Mouse (Mus musculus) kidney, embryonic 15.5 days (tissue): ENCODE measurements at regions not wholly inside any gene's neighbourhood (a gene's known extent, or its start where the extent isn't known, plus 50 kb on each side); places are given as distances from the start of the nearest gene placed in this dataset.

ENCODE experiments used
- ATAC-seq: fragments of 200-750 bp; cut with Nextera tagmentation; replicated peaks from 2 replicates; pipeline ENCODE4 v1.8.0; 2017; ENCODE audit warnings: moderate TSS enrichment; ENCODE audit not compliant: low FRiP score
- H3K27ac ChIP-seq: fragments of 300-500 bp; sonication (generic); 2 replicates; pipeline ENCODE4 v1.5.1; 2015; ENCODE audit warnings: mild to moderate bottlenecking, inconsistent platforms
- H3K27me3 ChIP-seq: fragments of 300-500 bp; sonication (generic); 2 replicates; pipeline ENCODE4 v1.6.1; 2015; ENCODE audit warnings: inconsistent platforms
- H3K36me3 ChIP-seq: fragments of 300-500 bp; sonication (generic); 2 replicates; pipeline ENCODE4 v1.6.1; 2015; ENCODE audit warnings: inconsistent platforms
- H3K4me1 ChIP-seq: fragments of 300-500 bp; sonication (generic); 2 replicates; pipeline ENCODE4 v1.6.1; 2015; ENCODE audit warnings: inconsistent platforms
- H3K4me2 ChIP-seq: fragments of 300-500 bp; sonication (generic); 2 replicates; pipeline ENCODE4 v1.6.1; 2015; ENCODE audit warnings: moderate library complexity, mild to moderate bottlenecking, inconsistent platforms
- H3K4me3 ChIP-seq: fragments of 300-500 bp; sonication (generic); replicated peaks from 2 replicates; pipeline ENCODE4 v1.5.1; 2015; ENCODE audit warnings: mild to moderate bottlenecking, inconsistent platforms
- H3K9ac ChIP-seq: fragments of 300-500 bp; sonication (generic); 2 replicates; pipeline ENCODE4 v1.6.1; 2015; ENCODE audit warnings: mild to moderate bottlenecking, inconsistent platforms
- H3K9me3 ChIP-seq: fragments of 300-500 bp; sonication (generic); replicated peaks from 2 replicates; pipeline ENCODE4 v1.6.1; 2016; ENCODE audit warnings: inconsistent platforms
- WGBS: fragments of 180-500 bp; shearing (Covaris S2); methylation state at CpG from one replicate; pipeline ENCODE4 v1.1.7; 2015; ENCODE audit warnings: mixed read lengths; 5-methylcytosine and 5-hydroxymethylcytosine counted together

DNA sequence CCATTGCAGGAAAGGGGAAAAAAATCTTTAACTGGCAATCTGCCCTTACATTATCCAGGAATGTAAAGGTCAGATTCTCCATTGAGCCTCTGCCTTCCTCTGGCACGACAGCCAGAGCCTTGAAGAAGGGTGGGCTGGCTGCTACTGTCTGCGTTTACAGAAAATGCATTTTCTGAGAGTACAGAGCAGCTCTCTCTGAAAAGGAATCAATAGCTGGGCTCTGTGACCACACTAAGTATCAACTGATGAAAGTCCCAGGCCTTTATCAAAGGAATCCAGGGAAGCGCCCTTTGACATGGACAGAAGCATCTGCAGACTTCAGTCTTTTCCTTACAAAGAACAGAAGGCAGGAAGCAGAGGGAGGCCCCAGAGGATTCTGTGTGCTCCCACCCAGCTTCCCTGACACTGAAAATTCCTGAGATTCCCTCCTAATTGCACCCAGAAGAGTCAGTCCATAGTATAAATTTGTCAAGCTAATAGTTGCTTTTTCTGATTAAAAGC, 124.2 kb downstream of the Ankrd50 start:
- 0 out of 2 replicates have a peak overlapping the region, but pooled peaks have one; percentile 0 for H3K4me2 ChIP-seq
- no peaks in the 10 kb centered on the region for H3K36me3 ChIP-seq
- no peaks in the 10 kb centered on the region for H3K27me3 ChIP-seq
- H3K4me1 ChIP-seq: peaks cover 20% of the 10 kb centered on the region
- H3K27ac ChIP-seq: peak overlapping the region; percentile 64
- 44% methylated on average over 3 of the region's 3 CpGs for WGBS
- no peak for ATAC-seq
- no peak overlapping the region for H3K4me3 ChIP-seq
- no peak overlapping the region for H3K9ac ChIP-seq
- no peaks in the 10 kb centered on the region for H3K9me3 ChIP-seq

DNA sequence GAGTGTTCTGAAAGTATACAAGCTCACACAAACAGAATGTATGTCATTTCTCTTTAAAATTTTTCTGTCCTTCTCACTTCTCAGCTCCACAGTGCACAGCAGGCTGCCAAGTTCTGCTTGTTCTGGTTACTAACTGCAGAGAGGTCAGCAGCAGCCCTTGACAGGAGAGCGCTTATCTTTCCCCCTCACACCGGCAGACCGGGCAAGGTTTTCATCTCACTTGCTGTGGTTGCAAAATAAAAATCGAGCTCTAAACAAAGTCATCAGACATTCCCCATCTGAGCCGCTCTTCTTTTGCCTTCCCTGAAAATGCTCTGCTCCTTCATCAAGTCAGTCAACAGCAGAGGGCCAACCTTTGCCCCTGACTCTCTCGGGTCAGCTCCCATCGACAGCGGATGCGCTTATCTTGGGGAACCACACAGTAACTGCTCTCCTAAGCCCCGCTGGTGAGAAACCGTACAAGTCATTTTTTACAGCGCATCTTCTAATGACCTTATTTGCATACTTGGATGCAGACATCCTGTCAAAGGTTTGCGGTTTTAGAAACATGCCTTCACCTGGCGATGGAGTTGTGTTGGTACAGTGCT, 126.6 kb downstream of the Ankrd50 start:
- Histone ChIP-seq H3K36me3 (no peaks in the 10 kb centered on the region), H3K27me3 (no peaks in the 10 kb centered on the region), H3K4me2 (no peak overlapping the region), H3K4me3 (no peak overlapping the region), H3K27ac (no peak overlapping the region), H3K9me3 (no peaks in the 10 kb centered on the region), H3K4me1 (peaks cover 20% of the 10 kb centered on the region), H3K9ac (no peak overlapping the region)
- WGBS: 36% methylated on average over 14 of the region's 14 CpGs
- no peak for ATAC-seq

DNA sequence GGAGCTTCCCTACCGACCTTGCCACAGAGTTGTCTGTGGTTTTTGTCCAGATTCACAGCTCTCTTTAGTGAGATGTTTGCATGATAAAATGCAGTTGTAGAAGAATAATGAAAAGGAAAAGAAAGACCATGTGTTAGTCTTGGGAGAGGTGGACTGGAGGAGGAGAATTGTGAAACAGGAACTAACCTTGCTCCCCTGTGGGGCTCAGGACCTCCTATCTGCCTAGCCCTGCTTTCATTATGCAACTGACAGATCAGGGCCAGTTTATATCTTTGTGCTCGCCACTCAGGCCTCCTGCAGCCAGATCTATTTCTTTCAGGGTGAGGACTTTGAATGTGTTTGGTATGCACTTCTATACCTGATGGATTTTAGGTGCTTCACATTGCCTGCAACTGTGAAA, 140.4 kb downstream of the Ankrd50 start:
- H3K4me2 ChIP-seq: no peak overlapping the region

DNA sequence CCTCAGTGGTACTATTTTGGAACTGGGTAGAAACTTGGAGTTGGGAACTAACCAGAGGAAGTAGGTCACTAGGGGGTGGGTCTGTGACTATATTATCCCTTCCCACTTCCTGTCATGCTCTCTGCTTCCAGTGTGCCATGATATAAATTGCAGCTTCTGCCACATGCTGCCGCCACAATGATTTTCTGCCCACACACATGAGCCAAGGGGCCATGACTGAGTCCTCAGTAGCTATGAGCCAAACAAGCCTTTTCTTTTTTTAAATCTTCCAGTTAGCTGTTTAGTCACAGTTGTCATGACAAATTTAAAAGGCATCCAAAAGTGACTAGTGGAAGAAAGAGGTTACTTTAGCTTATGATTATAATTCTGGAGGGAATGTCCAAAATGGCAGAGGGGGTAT, 143.0 kb downstream of the Ankrd50 start:
- Histone ChIP-seq H3K4me2 (no peak overlapping the region), H3K9me3 (no peaks in the 10 kb centered on the region), H3K27ac (no peak overlapping the region), H3K9ac (no peak overlapping the region), H3K4me1 (no peaks in the 10 kb centered on the region), H3K27me3 (no peaks in the 10 kb centered on the region), H3K36me3 (no peaks in the 10 kb centered on the region), H3K4me3 (no peak overlapping the region)
- 77% methylated on average over 1 of the region's 1 CpGs for WGBS
- no peak for ATAC-seq

More for the DNA sequence above, 140.4 kb downstream of the Ankrd50 start:
- H3K27me3 ChIP-seq: no peaks in the 10 kb centered on the region
- no peaks in the 10 kb centered on the region for H3K4me1 ChIP-seq
- H3K9ac ChIP-seq: no peak overlapping the region
- ATAC-seq: no peak
- no peak overlapping the region for H3K4me3 ChIP-seq
- no peak overlapping the region for H3K27ac ChIP-seq
- no peaks in the 10 kb centered on the region for H3K36me3 ChIP-seq
- 38% methylated on average over 2 of the region's 2 CpGs for whole genome bisulfite sequencing
- H3K9me3 ChIP-seq: no peaks in the 10 kb centered on the region

DNA sequence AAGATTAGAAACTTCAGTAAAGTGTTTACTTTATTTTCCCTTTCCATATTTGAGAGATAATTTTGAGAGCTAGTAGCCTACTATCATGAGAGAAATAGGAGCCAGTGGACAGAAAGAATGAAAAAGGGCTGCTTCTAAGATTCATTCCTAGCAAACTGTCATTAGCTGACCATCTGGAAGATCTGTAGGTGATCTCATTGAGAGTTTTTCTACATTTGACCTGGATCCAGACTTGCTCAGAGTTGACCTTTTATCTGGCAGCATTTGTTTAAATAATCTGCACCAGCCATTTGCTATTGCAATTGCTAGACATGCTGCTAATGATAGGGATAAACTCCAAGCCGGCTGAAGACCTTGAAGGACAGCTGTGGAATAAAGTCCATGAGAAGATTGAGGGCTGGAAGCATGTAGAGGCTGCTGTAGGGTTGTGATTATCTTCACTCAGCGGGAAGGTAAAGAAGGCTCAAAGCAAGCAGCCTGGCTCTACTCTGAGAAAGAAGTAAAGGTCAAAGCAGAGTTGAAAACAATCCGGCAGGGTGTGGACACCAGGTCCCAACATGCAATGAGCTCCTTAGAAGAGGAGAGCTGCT, 151.2 kb downstream of the Ankrd50 start:
- Histone ChIP-seq H3K9ac (no peak overlapping the region), H3K4me1 (no peaks in the 10 kb centered on the region), H3K9me3 (no peaks in the 10 kb centered on the region), H3K4me2 (no peak overlapping the region), H3K27me3 (no peaks in the 10 kb centered on the region), H3K36me3 (no peaks in the 10 kb centered on the region), H3K4me3 (no peak overlapping the region), H3K27ac (no peak overlapping the region)
- ATAC-seq: no peak
- 91% methylated on average over 3 of the region's 3 CpGs for WGBS

DNA sequence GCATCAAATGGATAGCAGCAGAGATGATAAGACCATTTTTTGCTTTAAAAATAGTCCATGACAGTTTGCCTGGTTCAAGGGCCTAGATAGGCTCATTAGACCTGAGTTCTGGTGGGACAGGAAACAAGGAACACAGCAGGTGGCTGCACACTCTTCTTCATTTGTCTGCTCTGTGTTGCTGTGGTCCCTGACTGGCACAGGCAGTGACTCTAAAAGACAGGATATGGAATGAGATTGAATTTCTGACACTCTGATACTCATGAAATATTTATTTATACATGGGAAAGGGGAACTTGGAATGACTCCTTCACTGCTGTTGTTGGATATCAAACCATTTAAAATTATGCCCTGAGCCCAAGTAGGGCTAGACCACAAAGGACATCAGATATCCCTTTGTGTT, 153.5 kb downstream of the Ankrd50 start:
- no peaks in the 10 kb centered on the region for H3K9me3 ChIP-seq

DNA sequence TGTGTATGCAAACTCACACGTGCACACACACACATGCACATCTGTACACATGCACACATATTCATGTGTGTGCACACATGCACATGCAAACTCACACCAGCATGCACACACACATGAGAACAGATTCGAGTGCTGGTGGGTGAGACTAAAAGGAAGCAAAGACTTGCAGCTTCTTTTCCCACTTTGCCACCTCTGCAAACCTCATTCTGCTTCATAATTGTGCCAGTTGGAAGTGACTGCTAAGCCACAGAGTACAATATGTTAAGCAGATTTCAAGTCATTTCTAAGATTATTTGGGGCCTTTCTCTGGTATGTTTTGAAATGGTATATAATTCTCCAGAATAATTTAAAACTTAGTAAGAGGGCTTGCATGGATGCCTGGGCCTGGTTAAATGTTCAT, 157.4 kb downstream of the Ankrd50 start:
- 89% methylated on average over 2 of the region's 2 CpGs for WGBS
- H3K27me3 ChIP-seq: no peaks in the 10 kb centered on the region
- no peak overlapping the region for H3K9ac ChIP-seq
- H3K4me2 ChIP-seq: no peak overlapping the region
- H3K4me1 ChIP-seq: peaks cover 6% of the 10 kb centered on the region; the same call in 1 of the 2 replicates
- H3K36me3 ChIP-seq: no peaks in the 10 kb centered on the region
- no peak overlapping the region for H3K27ac ChIP-seq
- no peaks in the 10 kb centered on the region for H3K9me3 ChIP-seq
- no peak for ATAC-seq
- no peak overlapping the region for H3K4me3 ChIP-seq

More for the DNA sequence above, 153.5 kb downstream of the Ankrd50 start:
- Histone ChIP-seq H3K27me3 (no peaks in the 10 kb centered on the region), H3K9ac (no peak overlapping the region), H3K27ac (no peak overlapping the region), H3K4me3 (no peak overlapping the region), H3K36me3 (no peaks in the 10 kb centered on the region), H3K4me1 (no peaks in the 10 kb centered on the region), H3K4me2 (no peak overlapping the region)
- ATAC-seq: no peak

DNA sequence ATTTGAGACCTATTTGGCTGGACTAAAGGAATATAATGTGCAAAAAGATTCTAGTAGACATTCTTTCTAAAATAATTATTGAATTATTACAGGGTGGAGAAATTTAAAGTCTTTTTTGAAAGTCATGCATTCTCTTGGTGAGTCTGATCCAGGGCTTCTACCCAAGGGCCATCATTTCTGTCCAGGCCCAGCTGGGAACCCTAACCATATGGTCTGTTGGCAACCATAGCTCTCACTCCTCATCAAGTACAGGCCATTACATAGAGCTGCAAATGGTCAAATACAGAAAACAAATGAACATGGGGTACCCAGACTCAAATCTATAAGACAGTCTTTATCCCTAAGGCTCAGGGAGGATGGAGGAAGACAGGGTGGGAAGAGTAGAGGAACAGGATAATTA, 158.4 kb downstream of the Ankrd50 start:
- no peaks in the 10 kb centered on the region for H3K36me3 ChIP-seq
- no peak overlapping the region for H3K4me3 ChIP-seq
- ATAC-seq: no peak
- no peak overlapping the region for H3K9ac ChIP-seq
- H3K4me2 ChIP-seq: no peak overlapping the region
- H3K9me3 ChIP-seq: no peaks in the 10 kb centered on the region
- no peak overlapping the region for H3K27ac ChIP-seq
- H3K27me3 ChIP-seq: no peaks in the 10 kb centered on the region
- peaks cover 6% of the 10 kb centered on the region; the same call in 1 of the 2 replicates for H3K4me1 ChIP-seq

DNA sequence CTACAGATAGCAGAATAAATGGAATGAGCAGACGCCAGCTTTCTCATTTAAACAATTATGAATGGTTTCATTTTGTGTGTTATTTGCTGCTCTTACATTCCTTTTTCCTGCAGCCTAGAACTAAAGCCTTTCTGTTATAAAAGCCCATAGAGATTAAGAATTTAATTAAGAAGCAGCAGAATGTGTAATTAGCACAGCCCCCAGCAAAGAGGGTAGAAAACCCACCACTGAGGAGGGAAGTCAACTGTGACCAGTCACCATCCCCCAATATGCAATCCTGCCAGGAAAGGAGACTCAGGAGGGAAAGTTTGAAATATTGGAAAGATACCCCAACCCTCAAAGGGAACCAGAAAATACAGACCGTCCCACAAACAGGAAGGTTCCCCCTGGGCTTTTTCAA, 160.0 kb downstream of the Ankrd50 start:
- Histone ChIP-seq H3K9me3 (no peaks in the 10 kb centered on the region), H3K4me1 (peaks cover 6% of the 10 kb centered on the region; the same call in 1 of the 2 replicates), H3K27ac (no peak overlapping the region), H3K4me2 (no peak overlapping the region), H3K36me3 (no peaks in the 10 kb centered on the region), H3K27me3 (no peaks in the 10 kb centered on the region), H3K4me3 (no peak overlapping the region), H3K9ac (no peak overlapping the region)
- no peak for ATAC-seq
- WGBS: 79% methylated on average over 2 of the region's 2 CpGs

DNA sequence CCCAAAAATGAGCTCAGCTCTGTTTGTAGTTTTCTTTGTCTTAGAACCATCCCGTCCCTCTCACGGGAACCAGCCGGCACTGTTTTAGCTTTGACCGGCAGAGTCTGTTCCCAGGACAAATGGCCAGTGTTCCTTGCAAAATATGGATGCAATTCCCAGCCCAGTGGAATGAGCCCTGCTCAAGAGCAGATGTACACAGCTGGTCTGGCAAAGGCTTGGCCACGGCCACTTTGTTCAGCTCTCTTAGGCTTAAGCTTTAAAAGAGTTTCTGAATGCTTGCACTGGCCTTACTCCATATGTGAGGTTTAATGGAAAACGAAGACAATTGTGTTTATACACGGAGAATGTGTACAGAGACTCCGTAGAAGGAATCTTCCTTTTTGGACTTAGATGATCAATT, 162.2 kb downstream of the Ankrd50 start:
- Histone ChIP-seq H3K9ac (no peak overlapping the region), H3K27ac (peak overlapping the region; percentile 11; the same call in 1 of the 2 replicates), H3K27me3 (no peaks in the 10 kb centered on the region), H3K4me2 (no peak overlapping the region), H3K9me3 (no peaks in the 10 kb centered on the region), H3K36me3 (no peaks in the 10 kb centered on the region), H3K4me3 (no peak overlapping the region), H3K4me1 (peaks cover 6% of the 10 kb centered on the region; the same call in 1 of the 2 replicates)
- no peak; the same call in 1 of the 2 replicates for ATAC-seq
- WGBS: 38% methylated on average over 8 of the region's 8 CpGs

DNA sequence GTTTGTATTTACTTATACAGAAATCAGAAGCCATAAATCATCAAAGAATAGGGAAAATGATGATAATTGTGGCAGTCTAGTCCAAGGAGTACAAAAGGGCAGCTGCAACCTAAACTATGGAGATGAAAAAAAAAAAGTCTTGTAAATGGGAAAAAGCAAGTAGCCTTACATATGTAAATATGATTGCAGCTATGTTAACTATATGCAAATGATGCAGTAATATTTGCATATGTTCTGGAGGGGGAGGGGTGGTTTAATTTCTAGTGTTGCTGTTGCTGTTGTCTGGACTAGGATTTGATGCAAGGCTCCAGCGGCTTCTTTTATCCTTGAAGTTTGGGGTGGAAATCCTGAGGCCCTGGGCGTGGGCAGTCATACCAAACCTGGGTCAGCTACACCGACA, 163.0 kb downstream of the Ankrd50 start:
- no peak for ATAC-seq
- Histone ChIP-seq H3K9ac (no peak overlapping the region), H3K27ac (no peak overlapping the region), H3K9me3 (no peaks in the 10 kb centered on the region), H3K4me2 (no peak overlapping the region), H3K4me1 (peaks cover 6% of the 10 kb centered on the region; the same call in 1 of the 2 replicates), H3K36me3 (no peaks in the 10 kb centered on the region), H3K27me3 (no peaks in the 10 kb centered on the region), H3K4me3 (no peak overlapping the region)
- WGBS: 70% methylated on average over 3 of the region's 3 CpGs

DNA sequence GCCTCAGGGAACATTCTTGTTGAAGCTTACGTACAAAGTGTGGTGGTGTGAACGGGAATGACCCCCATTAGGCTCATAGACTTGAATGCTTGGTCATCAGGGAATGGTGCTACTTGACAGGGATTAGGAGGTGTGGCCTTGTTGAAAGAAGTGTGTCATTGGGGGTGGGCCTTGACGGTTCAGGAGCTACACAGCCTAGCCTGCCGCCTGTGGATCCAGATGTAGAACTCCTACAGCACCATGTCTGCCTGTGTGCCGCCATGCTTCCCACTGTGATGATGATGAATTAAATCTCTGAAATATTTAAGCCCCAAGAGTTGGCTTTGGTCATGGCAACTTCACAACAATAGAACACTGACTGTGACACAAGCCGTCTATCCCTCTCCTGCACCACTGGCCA, 163.6 kb downstream of the Ankrd50 start:
- Histone ChIP-seq H3K27me3 (no peaks in the 10 kb centered on the region), H3K4me2 (no peak overlapping the region), H3K4me3 (no peak overlapping the region), H3K9ac (no peak overlapping the region), H3K36me3 (no peaks in the 10 kb centered on the region), H3K4me1 (peaks cover 6% of the 10 kb centered on the region; the same call in 1 of the 2 replicates), H3K27ac (no peak overlapping the region), H3K9me3 (no peaks in the 10 kb centered on the region)
- ATAC-seq: no peak
- WGBS: 88% methylated on average over 6 of the region's 6 CpGs

DNA sequence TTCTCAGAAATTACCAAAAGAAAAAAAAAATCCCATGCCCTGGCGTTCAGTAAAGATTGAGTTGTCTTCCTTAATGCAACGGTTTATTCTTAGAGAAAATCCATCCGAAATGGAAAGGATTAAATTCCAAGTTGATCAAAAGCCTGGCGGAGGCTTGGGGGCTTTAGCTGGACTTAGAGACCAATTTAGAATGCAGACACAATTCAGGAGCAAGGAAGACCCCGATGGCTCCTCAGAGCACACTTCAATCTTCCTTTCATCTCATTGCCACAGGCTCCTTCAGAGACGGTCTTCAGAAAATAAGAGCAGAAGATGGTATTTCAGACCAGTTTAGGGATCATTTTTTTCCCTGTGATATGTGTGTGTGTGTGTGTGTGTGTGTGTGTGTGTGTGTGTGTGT, 171.8 kb downstream of the Ankrd50 start:
- no peak overlapping the region for H3K4me2 ChIP-seq

More for the DNA sequence above, 171.8 kb downstream of the Ankrd50 start:
- Histone ChIP-seq H3K9ac (no peak overlapping the region), H3K9me3 (no peaks in the 10 kb centered on the region), H3K27me3 (no peaks in the 10 kb centered on the region), H3K27ac (no peak overlapping the region), H3K4me3 (no peak overlapping the region), H3K4me1 (no peaks in the 10 kb centered on the region), H3K36me3 (no peaks in the 10 kb centered on the region)
- no peak for ATAC-seq
- 86% methylated on average over 6 of the region's 6 CpGs for WGBS
